Mouse (Mus musculus) adrenal gland, postnatal 10 days (tissue): ENCODE data around the gene Cacna1c. TPM values are rescaled to one million over a fixed set of nuclear protein-coding genes. Genes with fewer than 3 reads are reported as not detected.

ENCODE experiments used
- DNase-seq: peaks from one replicate; pipeline ENCODE4 v3.0.0; 2021; ENCODE audit warnings: mixed read lengths
- total RNA-seq, 2 experiments: library from RNA; stranded (reverse); gene quantifications; 2 replicates each; pipeline ENCODE4 v1.2.3; 2021

Cacna1c gene
- total RNA-seq, 2 experiments from 2014 or later: 39.2 to 58.2 TPM

DNA sequence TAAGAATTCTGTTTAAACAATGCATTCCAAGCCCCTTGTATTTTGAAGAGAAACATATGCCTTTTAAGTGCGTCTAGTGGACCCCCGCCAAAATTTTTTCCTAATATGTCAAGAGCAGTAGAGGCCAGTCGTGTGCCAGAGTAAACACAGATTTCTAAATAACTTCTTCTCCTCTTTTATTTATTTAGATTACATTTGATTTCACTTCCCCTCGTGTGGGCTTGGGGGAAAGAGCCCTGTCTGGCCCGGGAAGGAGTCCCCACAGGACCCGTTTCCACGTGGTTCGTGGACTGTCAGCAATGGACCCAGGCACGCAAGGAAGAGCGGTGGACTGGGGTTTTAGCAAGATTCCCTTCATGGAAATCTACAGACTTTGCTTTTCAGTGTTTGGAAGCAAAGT lies 143.4 kb downstream of the Cacna1c start:
- no peak for DNase-seq

DNA sequence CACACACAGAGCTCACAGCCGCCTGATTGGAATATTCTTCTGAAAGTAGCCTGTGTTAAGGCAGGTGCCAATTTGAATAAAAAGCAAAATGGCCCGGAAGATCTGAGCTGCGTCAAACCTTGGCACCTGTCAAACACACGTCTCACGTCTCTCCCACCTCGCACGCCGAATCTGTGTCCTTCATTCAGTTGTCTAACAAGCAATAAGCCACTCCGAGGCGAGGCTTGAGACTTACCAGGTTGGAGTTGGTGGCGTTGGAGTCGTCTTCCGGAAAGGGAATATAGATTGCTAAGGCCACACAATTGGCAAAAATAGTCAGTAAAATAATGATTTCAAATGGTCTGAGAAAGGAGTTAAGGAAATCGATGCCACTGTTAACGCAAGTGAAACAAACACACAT lies 143.9 kb downstream of the Cacna1c start:
- no peak for DNase-seq

DNA sequence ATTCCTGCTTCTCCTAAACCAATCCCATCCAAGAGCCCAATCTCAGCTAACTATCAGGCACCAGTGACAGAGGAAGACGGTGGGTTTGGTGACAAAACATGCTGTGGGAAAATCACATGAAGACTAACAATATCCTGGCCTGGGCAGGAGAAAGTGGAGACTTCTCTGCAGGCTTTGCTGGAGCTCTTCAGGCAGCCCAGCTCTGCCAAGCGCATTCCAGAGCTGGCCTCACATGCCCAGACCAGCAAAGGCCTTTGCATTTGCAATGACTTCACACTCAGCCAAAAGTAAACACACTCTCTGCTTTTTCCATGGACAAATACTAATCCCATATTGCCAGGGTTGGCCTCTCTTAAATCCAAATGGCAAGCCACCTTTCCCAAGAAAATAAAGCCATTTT lies 144.5 kb downstream of the Cacna1c start:
- DNase-seq: no peak

DNA sequence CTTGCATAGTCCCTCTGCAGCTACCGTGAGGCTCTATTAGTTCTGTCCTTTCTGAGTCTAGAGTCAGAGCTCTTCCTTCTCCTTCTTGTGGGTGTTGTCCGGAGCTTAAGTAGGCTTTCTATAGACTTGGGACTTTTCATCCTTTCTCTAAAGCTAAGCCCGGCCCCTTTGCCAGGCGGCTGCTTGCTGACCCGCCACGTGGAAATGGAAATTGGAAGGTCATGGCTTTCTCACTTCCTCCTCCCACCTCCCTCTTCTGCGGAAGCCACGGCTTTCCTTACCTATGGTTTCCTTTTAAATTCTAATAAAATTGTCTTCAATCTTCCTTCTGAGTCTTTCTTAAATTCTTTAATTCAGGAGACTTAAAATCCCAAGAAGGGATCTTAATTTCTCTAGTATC lies 148.9 kb downstream of the Cacna1c start:
- DNase-seq: no peak

DNA sequence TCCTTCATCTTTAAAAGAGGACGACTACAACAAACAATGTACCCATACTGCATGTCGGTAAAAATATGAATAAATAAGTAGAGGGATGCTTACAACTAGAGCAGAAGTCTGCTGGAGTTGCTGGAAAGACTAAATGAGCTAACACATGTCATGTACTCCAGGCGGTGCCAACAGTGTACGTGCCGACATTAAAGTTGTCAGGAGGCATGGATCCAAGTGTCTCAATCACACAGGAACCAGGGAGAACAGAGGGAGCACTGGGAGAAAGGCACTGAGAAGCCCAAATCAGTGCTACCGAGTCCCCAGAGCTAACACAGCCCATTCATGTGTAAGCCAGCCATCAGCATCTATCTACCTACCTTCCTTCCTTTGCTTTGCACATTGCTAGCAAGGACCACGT lies 150.7 kb downstream of the Cacna1c start:
- no peak for DNase-seq

DNA sequence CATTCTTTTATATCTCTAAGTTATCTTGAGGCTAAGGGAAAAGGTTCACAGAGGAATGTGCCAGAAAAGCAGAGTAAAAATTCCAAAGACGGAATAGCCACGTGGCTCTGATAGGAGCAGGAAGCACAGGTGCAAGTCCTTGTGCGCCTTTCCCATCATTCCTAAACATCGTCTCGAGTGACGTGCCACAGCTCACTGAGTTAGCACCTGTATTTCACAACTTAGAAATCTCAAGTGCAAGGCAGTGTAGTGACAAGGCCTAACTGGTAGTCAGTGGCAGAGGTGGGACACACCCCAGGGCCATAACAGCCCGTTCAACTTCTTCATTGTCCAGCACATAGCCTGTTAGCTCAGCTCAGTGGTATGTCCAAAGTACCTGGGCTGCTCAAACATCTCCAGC lies 152.1 kb downstream of the Cacna1c start:
- DNase-seq: no peak

DNA sequence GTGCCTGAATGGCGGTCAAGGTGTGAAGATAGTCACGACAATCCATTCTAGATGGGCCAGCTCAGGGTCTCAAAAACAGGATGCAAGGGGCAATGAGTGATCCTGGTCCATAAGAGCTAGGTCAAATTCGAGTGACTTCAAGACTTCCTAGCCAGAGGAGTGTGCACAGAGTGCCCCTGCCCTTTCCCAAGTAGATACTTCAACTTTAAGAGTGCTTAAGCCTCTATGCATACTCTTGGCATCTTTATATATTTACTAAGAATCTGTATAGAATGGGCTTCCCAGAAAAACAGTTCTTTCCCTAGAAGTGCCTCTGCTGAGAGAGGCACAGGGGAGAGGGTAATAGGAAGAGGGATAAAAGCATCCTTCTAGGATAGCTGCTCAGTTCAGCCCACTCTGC lies 153.4 kb downstream of the Cacna1c start:
- DNase-seq: no peak

DNA sequence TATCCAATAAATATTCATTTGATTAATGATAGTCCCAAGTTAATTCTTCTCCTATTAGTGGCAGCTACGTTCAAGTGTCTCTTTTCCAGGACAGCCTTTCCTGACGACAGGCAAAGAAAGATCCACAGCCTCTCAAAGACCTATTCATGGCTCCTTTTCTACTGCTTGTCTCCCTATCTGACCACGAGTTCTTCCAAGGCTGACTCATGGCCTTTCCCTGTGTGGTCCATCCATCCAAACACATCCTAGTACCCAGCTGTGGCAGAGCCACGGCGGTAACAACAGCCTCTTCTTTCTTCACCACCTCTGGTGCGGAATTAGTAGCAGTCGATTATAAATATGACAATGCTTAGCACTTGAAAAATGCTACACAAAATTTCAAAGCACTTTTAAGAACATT lies 155.3 kb downstream of the Cacna1c start:
- no peak for DNase-seq

DNA sequence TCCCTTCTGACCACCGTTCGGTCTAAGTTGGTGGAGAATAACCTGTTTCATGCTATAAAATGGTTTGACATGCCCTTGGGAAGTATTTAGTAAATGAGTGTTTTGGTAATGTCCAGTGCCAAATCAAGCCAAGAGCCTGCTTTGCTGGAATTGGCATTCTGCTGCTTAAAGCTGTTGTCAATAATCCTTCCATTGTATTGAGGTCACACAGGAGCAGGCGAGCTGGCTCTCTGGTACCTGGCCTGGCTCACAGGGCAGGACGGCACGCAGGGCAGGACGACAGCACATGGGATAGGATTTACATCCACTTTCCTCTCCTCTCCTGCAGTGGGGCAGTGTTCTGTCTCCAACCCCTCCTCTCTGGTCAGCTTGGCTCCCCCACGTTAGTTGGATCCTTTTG lies 156.4 kb downstream of the Cacna1c start:
- DNase-seq: no peak

DNA sequence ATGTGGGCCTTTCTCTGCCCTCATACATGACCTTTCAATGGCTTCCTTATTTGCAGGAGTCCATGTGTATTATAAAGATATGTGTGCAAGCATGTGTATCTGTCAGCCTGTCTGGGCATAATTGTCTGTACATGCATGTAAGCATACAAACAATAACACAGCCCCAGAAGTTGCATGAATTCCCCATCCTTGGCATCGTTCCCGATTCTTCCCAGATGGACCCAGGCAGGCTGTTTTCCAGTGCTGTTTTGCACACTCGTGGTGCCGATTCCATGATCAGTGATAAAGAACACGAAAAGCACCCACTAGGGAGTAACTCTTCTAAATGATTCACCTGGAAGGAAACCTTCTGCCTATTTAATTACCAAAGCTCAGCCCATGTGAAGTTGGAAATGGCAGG lies 156.9 kb downstream of the Cacna1c start:
- DNase-seq: no peak

DNA sequence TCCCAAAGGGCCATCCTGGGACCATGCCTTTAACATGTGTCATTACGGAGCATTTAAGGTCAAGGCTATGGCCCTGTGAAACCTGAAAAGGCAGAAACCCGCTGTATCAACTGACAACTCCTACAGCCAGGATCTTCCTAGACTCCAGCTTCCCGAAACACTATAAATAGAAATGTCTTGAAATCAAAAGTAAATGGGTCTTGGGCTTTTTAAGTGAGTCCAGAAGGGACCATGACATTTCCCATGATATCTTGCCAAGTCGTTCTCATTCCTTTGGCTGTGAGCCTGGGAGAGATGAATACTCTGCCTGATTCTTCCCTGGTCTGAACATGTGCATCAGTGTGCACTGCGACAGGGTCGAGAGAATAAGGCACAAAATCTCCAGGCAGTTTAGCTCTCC lies 158.4 kb downstream of the Cacna1c start:
- peak; percentile 61 for DNase-seq

DNA sequence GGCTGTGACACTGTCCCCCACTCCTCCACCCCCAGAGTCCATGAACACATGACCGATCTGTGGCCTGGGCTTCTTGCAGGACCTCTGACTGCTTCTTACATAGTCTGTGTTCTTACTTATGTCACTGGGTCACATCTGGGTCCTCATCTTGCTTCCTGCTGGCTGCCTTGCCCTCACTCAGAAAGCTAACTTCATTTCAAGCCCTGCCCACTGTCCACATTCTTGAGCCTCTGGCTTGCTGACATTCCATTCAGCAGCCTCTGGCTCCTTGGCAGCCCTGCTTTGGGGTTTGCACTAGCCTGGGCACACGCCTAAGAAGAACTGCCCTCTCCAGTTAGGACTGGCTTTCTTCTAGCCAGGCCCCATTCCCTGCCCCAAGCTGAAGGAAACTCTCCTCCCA lies 159.2 kb downstream of the Cacna1c start:
- DNase-seq: no peak

DNA sequence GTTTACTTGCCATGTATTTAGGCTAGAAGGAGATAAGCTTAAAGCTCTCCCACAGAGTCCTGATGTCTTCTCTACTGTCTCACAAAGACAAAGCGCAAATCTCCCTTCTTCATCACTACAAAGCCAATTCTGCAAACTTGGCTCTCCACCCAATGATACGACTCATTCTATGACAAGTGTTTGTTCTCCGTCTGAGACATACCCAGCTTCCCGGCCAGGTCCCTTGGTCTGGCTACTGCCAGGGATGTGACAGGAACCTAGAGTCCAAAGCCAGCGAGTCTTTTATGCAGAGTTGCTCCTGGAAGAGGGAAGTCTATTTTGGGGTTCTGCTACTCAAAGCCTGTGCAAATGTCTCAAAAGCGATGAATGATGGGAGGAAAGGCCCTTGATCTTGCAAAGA lies 160.9 kb downstream of the Cacna1c start:
- peak; percentile 36 for DNase-seq

DNA sequence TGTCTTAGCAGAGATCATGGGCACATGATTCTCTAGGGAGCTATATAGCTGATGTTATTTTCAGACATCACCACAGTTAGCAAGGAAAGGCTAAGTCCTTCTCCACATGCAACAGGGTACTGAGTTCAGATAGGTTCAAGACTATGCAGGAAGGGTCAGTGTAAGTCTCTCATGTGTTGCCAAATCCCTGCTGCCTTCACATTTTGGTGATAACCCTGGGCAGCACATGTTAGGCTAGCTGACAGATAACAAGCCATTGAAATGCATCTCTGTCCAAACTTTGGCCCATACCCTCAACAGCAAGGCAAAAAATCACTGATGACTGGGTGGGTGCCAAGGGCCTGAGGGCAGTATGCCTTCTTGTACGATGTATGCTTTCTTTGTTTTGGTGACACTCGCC lies 161.3 kb downstream of the Cacna1c start:
- no peak for DNase-seq

DNA sequence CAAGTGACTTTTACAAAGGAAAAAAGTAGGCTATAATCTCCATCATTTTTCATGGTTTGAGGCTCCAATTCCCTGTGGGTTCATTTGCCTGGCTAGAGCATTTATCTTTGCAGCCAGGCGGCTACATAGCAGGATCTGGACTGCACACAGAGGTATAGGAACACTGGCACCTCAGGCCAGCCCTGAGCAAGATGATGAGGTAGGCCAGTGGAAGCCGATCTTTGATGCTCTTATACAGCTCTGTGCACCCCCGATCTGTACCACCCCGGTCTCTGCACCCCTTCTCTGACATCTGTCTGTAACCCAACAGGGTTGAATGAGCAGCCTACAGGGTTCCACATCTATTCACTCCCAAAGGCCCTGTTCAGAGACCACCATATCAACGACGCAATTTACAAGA lies 168.3 kb downstream of the Cacna1c start:
- no peak for DNase-seq

DNA sequence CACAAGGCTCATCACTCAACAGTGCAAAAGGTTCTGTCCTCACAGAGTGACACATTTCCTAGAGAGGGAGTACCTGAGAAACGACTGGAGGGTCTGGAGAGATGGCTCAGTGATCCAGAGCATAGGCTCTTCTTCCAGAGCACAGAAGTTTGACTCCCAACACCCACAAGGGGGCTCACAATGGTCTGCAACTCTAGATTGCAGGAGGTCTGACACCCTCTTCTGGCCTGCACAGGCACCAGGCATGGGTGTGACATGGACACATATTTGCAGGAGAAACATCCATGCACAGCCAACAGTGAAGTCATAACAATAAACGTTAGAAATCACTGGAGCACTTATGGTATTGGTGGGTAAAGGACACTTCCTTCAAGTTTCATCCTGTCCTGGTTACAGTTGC lies 173.4 kb downstream of the Cacna1c start:
- DNase-seq: no peak

DNA sequence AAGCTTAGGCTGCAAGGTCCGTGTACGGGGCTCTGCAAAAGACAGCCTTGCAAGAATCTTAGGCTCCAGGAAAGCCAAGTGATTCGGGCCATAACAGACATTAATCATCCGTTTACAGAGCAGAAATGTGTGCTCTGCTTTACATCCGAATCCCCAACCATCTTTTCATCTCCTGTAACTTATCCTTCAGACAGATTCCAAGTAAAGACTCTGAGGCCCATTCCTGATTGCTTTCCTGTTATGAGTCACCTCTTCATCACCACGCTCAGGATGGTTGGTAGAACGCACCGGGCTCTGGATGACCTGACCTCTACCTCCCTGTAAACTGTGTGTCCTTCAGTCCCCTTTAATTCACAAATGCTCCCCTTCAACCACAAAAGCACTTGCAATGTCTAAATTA lies 175.0 kb downstream of the Cacna1c start:
- no peak for DNase-seq

DNA sequence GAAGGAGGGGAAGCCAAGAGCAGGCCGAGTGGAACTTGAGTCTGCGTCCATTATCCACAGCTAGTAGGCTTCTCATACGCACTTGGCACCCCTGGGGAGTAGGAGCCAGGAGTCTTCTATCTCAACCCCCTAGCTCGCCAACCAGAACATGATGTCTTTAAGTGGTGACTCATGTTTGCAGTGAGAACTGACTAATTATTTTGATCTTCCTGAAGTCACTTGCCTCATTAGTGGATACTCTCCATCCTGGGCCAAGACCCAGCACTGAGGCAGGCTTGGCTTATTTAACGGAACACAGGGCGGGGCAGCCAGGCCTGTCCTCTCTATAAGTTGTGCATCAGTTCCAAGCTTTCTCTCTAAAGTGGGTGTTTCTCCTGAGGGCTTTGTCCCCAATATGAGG lies 177.3 kb downstream of the Cacna1c start:
- DNase-seq: no peak

DNA sequence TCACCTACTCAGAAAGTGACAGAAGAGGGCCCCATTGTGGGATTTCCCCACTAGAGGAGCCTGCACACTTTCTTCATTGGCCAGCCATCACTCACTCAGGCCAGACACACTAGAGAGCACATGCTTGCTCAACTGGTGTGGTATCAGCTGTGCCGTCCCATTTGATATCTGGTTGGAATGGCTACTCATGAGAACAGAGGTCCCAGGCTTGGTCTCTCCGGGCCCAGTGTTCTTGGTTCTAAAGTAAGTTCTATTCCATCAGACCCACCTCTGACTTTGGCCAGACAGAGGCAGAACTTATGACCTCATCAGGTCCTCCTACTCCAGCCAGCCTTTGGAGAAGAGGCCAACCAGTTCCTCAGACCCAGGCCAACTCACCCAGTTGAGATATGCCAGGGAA lies 178.0 kb downstream of the Cacna1c start:
- no peak for DNase-seq

DNA sequence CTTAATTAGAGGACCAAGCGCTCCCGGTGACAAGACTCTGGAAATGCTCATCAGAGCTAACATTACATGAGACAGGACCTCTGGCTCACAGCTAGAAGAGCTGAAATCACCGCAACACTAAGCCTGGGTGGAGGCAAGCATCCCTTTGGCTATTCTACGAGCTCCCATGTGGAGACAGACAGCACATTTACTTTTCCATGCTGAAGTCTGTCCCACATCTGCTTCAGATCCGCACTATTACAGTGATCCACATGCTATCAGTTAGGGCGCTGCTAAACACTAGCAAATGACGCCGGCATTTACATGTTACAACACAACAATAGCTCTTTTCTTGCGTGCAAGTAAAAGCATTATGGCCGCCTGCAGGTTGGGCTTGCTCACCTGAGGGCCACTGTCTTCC lies 178.7 kb downstream of the Cacna1c start:
- no peak for DNase-seq

DNA sequence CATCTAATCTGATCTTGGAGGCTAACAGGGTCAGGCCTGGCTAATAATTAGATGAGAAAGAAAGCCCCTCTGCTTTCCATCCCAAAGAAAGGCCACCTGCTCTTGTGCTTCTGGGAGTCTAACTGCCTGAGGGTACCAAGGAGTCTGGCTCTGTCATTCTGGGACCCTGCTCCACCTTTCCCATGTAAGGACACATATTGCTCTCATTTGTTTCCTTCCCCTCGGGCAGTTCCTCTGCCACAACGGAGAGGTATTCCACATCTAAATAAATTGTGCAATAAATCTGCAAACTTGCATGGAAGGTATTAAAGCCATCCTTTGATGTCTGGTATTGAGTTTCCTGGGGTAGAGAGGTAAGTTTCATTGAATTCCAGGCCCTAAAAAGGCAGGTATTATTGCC lies 180.9 kb downstream of the Cacna1c start:
- no peak for DNase-seq

DNA sequence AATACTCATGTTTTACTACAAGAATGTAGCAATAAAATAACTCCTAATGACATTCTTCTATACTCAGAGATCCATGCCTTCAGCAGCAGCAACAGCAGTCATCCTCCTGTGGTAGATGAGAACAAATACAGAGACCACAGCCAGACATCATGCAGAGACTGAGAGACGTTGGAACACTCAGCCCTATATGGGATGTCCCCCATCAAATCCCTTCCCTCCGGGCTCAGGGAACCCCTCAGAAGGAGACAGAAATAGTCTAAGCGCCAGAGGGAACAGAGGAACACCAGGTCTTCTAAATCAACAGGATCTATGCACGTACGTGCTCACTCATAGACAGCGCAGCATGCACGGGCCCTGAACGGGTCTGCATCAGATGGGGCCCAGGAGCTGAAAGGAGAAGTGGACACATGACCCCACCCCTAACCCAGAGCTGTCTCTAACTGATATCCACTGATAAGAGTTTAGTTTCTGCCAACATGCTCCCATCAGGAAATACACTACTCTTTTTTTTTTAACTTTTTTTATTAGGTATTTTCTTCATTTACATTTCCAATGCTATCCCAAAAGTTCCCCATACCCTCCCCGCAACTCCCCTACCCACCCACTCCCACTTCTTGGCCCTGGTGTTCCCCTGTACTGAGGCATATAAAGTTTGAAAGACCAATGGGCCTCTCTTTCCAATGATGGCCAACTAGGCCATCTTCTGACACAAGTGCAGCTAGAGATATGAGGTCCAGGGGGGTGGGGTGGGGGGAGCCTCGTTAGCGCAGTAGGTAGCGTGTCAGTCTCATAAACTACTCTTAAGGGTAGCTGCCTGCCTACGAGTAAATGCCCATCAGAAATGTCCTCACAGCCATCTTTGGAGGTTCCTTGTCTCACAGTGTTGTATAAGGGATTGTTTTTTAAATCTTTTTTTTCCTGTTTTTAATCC lies 182.8 kb downstream of the Cacna1c start:
- DNase-seq: no peak

DNA sequence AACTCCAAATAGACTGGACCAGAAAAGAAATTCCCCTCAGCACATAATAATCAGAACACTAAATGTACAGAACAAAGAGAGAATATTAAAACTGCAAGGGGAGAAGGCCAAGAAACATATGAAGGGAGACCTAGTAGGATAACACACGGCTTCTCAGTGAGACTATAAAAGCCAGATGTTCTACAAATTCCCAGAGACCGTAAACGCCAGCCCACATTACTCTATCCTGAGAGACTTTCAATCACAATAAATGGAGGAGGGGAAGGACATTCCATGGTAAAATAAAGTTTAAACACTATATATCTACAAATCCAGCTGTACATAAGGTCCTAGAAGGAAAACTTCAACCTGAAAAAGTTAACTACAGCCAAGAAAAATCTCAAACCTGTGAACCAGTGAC lies 185.3 kb downstream of the Cacna1c start:
- DNase-seq: no peak

DNA sequence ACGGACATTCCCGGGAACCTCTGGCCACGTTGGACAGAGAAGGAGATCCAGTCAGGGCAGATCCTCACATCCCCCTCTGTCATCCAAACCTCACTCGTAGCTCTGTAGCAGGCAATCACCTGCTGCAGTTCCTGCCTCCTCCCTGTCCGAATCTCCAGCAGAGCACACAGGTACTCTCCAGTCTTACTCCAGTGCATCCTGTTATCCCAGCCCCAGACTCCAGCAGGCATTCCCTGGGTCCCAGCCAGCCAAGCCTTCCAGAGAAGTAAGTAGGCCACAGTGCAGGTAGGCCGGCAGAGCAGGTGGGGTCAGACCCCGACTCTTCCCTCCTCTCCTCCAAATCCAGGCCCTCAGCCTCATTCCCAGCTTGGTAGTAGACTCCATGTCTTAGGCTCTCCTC lies 186.7 kb downstream of the Cacna1c start:
- no peak for DNase-seq
